Mouse (Mus musculus) intestine, embryonic 14.5 days (tissue): ENCODE results near the gene Poldip2. TPM values are rescaled to one million over a fixed set of nuclear protein-coding genes. Genes with fewer than 3 reads are reported as not detected.

Experiments
- ATAC-seq: fragments of 200-750 bp; cut with Nextera tagmentation; replicated peaks from 2 replicates; pipeline ENCODE4 v1.8.0; 2017; ENCODE audit warnings: low read depth, moderate number of reproducible peaks, moderate TSS enrichment, moderate library complexity; ENCODE audit not compliant: low FRiP score, low TSS enrichment
- DNase-seq: peaks from one replicate; pipeline ENCODE4 v3.0.0-alpha.2; 2018; ENCODE audit warnings: low spot score
- H3K27ac ChIP-seq: fragments of 300-500 bp; sonication (generic); 2 replicates; pipeline ENCODE4 v1.5.1; 2014; ENCODE audit warnings: low read depth, mild to moderate bottlenecking, control low read depth
- H3K27me3 ChIP-seq: fragments of 300-500 bp; sonication (generic); replicated peaks from 2 replicates; pipeline ENCODE4 v1.6.1; 2014; ENCODE audit warnings: low read length, control low read depth; ENCODE audit not compliant: control insufficient read depth, insufficient read depth
- H3K36me3 ChIP-seq: fragments of 300-500 bp; sonication (generic); 2 replicates; pipeline ENCODE4 v1.6.1; 2014; ENCODE audit warnings: low read length, control low read depth; ENCODE audit not compliant: control insufficient read depth, insufficient read depth
- H3K4me1 ChIP-seq: fragments of 300-500 bp; sonication (generic); replicated peaks from 2 replicates; pipeline ENCODE4 v1.6.1; 2014; ENCODE audit warnings: low read length, control low read depth, mixed read lengths; ENCODE audit not compliant: control insufficient read depth, insufficient read depth
- H3K4me2 ChIP-seq: fragments of 300-500 bp; sonication (generic); 2 replicates; pipeline ENCODE4 v1.6.1; 2014; ENCODE audit warnings: low read length
- H3K4me3 ChIP-seq: fragments of 300-500 bp; sonication (generic); 2 replicates; pipeline ENCODE4 v1.5.1; 2014; ENCODE audit warnings: low read depth, low read length, control low read depth, mixed read lengths
- H3K9ac ChIP-seq: fragments of 300-500 bp; sonication (generic); 2 replicates; pipeline ENCODE4 v1.6.1; 2014; ENCODE audit warnings: mild to moderate bottlenecking, low read length
- H3K9me3 ChIP-seq: fragments of 300-500 bp; sonication (generic); 2 replicates; pipeline ENCODE4 v1.6.1; 2016; ENCODE audit warnings: low read length, control low read depth; ENCODE audit not compliant: control insufficient read depth
- WGBS: fragments of 180-500 bp; shearing (Covaris S2); extraction: QIAGEN DNeasy Blood & Tissue Kit; methylation state at CpG from one replicate; pipeline ENCODE4 v1.1.7; 2014; 5-methylcytosine and 5-hydroxymethylcytosine counted together
- polyA plus RNA-seq: library from polyadenylated mRNA; unstranded; fragments of >200 nt; fragmentation: Nextera tagmentation; extraction: Ambion mirVana; gene quantifications from 2 replicates; pipeline ENCODE4 v1.2.1, GENCODE M21; 2014

Gene Poldip2
- polyA plus RNA-seq, 1 experiment from 2014 or later: 146 TPM

DNA sequence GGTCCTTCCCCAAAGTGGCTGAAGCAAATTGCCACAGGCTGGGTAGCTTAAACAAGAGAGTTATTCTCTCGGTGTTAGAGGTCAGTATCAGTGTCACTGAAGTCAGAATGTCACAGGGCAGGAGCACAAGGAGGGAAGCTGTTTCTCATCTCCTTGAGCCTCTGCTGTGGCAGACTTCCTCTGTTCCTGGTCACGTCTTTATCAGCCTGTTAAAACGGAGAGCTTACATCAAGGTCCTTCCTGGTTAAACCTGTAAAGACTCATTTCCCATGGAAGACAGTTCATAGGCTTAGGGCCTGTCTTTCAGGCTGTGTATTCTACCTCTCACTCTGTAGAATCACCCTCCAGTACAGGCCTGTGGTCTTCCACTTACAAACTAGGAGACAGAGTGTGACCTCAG, 44.1 kb upstream of the Poldip2 start:
- H3K4me2 ChIP-seq: no peak overlapping the region
- WGBS: 49% methylated on average over 3 of the region's 3 CpGs
- DNase-seq (no peak), ATAC-seq (no peak)
- no peak overlapping the region for H3K9ac ChIP-seq
- H3K27me3 ChIP-seq: no peaks in the 10 kb centered on the region
- no peak overlapping the region for H3K27ac ChIP-seq
- H3K4me1 ChIP-seq: peaks cover 15% of the 10 kb centered on the region; the same call in 1 of the 2 replicates
- H3K4me3 ChIP-seq: no peak overlapping the region
- 0 out of 2 replicates have a peak, but pooled peaks cover 2% of the 10 kb centered on the region for H3K36me3 ChIP-seq
- no peaks in the 10 kb centered on the region for H3K9me3 ChIP-seq

DNA sequence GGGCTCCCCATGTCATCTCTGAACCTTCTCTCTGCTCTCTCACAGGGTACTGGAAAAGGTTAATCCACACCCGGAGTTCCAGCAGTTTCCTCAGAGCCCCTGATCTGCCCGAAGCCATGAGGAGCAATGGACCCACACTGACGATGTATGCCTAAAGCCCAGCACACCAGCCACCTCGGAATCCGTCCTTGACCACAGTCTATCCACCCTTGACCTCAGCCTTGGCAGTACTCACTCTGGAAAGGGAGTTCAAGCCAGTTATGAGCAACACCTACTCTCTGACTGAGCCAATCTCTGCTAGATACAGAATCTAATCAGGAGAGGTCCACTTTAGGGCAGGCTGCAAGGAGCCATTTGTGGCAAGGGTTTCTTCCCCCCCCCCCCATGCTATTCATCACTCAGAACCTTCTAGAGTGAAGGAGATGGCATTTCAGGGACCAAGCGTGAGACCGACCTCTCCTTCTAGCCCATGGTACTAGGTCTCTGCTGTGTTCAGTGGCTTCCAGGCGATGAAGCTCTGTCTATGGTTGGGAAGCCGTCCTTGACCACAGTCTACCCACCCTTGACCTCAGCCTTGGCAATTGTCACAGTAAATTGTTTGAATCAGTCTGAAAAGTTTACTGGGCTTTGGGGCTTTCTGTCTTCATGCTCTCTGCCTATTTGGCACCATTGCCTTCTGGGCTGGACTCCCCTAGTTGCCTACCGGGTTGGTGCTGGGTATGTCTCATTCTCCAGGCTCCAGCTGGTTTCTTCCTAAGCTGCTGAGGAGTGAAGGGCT, 40.5 kb upstream of the Poldip2 start:
- WGBS: 88% methylated on average over 10 of the region's 10 CpGs
- no peak for DNase-seq
- Histone ChIP-seq H3K9me3 (no peaks in the 10 kb centered on the region), H3K4me1 (peaks cover 3% of the 10 kb centered on the region; the same call in 1 of the 2 replicates), H3K4me3 (no peak overlapping the region), H3K36me3 (0 out of 2 replicates have a peak, but pooled peaks cover 2% of the 10 kb centered on the region), H3K27ac (no peak overlapping the region), H3K9ac (no peak overlapping the region), H3K27me3 (no peaks in the 10 kb centered on the region), H3K4me2 (no peak overlapping the region)
- ATAC-seq: no peak

DNA sequence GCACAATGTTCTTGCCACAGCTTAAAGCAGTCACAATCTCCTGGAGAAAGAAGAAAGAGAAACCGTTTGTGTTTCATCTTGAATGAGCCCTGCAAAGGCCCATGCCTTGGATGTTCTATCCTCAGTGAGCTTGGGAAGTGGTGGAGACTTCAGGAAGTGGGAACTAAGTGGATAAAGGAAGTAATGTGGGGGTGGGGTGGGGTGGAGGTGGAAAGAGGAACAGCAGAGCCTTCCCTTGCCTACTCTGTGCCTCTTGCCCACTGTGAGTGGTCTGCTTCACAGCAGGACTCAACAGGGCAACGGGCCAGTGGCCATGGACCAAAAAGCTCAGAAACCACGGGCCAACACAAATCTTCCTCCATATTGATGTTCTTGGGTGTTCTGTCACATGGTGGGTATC, 36.7 kb upstream of the Poldip2 start:
- Histone ChIP-seq H3K9me3 (no peaks in the 10 kb centered on the region), H3K4me3 (no peak overlapping the region), H3K27me3 (no peaks in the 10 kb centered on the region), H3K36me3 (0 out of 2 replicates have a peak, but pooled peaks cover 2% of the 10 kb centered on the region), H3K9ac (no peak overlapping the region), H3K27ac (no peak overlapping the region), H3K4me1 (no peaks in the 10 kb centered on the region), H3K4me2 (no peak overlapping the region)
- WGBS: 85% methylated on average over 3 of the region's 3 CpGs
- ATAC-seq: no peak
- no peak for DNase-seq

DNA sequence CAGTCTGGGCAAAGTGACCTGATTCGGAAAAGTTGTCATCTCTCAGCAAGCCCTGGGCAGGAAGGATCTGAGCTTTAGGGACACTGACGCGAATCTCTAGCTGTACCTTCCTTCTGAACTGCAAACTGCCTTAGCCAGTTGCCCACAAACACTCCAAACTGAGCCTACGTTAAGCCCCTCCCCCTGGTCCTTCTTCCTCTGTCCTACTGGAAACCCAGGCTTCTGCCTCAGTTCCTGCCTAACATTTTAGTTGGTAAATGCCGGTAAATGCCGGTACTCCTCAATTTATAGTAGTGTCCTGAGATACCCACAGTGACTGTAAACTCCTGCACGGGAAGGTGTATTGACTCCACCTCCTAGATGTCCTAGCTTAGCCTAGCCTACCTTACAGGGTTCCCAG, 28.4 kb upstream of the Poldip2 start:
- peaks cover 24% of the 10 kb centered on the region for H3K27me3 ChIP-seq
- no peaks in the 10 kb centered on the region for H3K4me1 ChIP-seq
- ATAC-seq (no peak), DNase-seq (no peak)
- H3K4me2 ChIP-seq: no peak overlapping the region
- WGBS: 46% methylated on average over 7 of the region's 7 CpGs
- no peak overlapping the region for H3K4me3 ChIP-seq
- H3K27ac ChIP-seq: no peak overlapping the region
- H3K9me3 ChIP-seq: no peaks in the 10 kb centered on the region
- H3K36me3 ChIP-seq: no peaks in the 10 kb centered on the region
- H3K9ac ChIP-seq: no peak overlapping the region

DNA sequence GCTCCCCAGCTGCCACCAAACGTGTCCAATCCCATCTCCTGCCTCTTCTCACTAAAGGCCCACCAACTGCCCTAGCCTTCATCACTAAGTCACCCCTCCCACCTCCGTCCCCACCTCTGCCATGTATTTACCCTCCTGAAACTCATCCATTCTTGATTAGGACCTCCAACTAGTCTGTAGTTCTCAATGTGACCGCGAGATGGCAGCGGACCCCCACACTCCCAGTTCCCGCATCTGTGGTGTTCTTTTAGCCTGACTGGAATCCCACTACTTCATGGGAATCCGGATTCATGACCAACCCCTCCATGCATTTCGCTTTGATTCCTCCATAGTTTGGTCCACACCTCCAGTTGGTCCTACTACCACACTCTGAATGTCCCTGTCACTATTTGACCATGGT, 23.8 kb upstream of the Poldip2 start:
- Histone ChIP-seq H3K4me3 (no peak overlapping the region), H3K9ac (no peak overlapping the region), H3K9me3 (no peaks in the 10 kb centered on the region), H3K4me2 (no peak overlapping the region), H3K27ac (no peak overlapping the region), H3K27me3 (peaks cover 59% of the 10 kb centered on the region), H3K36me3 (no peaks in the 10 kb centered on the region), H3K4me1 (no peaks in the 10 kb centered on the region)
- 5% methylated on average over 8 of the region's 8 CpGs for WGBS
- ATAC-seq (0 out of 2 replicates have a peak, but pooled peaks have one; percentile 21), DNase-seq (peak; percentile 93)

DNA sequence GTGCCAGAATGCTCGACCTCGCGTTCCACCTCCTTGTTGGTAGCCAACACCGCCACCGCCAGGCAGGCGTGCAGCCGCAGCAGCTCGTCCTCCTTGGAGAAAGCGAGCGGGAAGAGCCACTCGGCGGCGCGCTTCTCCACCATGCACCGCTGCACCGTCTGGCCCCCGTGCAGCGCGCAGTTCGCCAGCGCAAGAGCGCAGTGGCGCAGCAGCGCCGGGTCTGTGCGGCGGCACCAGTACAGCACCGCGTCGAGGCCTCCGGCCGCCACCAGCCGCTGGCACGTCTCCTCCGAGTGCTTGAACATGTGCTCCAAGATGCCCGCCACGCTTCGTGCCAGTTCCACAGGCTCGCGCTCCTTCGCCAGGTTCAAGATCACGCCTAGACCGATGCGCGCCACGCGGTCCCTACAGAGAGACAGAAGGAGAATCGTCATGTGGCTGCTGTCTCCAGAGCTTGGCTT, 21.2 kb upstream of the Poldip2 start:
- peak overlapping the region; percentile 42 for H3K4me2 ChIP-seq
- 12% methylated on average over 48 of the region's 48 CpGs for WGBS
- DNase-seq: peak; percentile 61
- no peak overlapping the region for H3K27ac ChIP-seq
- H3K9ac ChIP-seq: no peak overlapping the region
- H3K4me3 ChIP-seq: peak overlapping the region; percentile 18
- H3K27me3 ChIP-seq: peaks cover 67% of the 10 kb centered on the region
- H3K36me3 ChIP-seq: no peaks in the 10 kb centered on the region
- H3K9me3 ChIP-seq: no peaks in the 10 kb centered on the region
- 0 out of 2 replicates have a peak, but pooled peaks have one; percentile 66 for ATAC-seq
- H3K4me1 ChIP-seq: no peaks in the 10 kb centered on the region

DNA sequence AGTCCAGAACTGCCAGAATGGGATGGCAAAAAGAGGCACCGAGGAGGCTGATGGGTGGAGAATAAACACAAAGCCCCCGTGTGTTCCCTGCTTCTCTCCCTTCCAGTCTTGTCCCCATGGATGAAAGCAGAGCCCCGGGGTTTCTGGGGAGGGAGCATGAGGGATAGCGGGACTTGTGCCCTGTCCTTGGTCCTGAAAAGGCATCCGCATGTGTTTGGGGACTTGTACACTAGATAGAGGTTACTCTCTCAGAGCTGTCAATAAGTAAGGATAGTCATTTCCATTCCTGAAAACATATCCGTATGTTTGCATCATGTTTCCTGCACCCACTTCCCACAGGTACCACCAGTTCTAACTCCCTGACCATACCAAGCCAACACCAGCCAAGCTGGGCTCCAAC, 16.1 kb upstream of the Poldip2 start:
- Histone ChIP-seq H3K4me1 (peaks cover 6% of the 10 kb centered on the region; the same call in 1 of the 2 replicates), H3K9ac (no peak overlapping the region), H3K9me3 (no peaks in the 10 kb centered on the region), H3K4me2 (no peak overlapping the region), H3K36me3 (no peaks in the 10 kb centered on the region), H3K4me3 (no peak overlapping the region), H3K27ac (no peak overlapping the region), H3K27me3 (peaks cover 43% of the 10 kb centered on the region)
- 6% methylated on average over 6 of the region's 6 CpGs for WGBS
- DNase-seq (peak; percentile 80), ATAC-seq (no peak)

DNA sequence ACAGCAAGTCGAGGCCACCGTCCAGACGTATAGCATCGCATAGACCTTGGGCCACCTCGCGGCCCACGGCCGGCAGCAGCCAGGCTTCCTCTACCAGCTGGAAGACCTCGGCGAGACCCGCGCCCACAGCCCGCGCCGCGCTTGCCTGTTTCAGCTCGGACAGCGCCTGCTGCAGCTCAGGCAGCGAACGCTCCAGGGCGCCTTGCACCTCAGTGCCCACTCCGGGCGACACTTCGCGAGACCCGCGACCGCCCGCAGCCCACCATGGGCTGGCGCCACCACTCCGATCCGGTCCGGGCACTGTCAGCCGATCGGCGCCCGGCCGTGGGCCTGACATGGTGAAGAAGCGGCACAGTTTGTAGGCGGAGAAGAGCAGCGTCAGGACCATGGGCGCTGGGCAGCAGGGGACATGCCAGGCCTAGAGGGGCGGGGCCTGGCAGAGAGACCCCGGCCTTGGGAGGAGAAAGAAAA, 14.9 kb upstream of the Poldip2 start:
- peak overlapping the region; percentile 95 for H3K4me2 ChIP-seq
- H3K9me3 ChIP-seq: no peaks in the 10 kb centered on the region
- DNase-seq (peak; percentile 58), ATAC-seq (peak; percentile 33)
- H3K4me3 ChIP-seq: peak overlapping the region; percentile 48
- under 1% methylated on average over 44 of the region's 44 CpGs for WGBS
- peak overlapping the region; percentile 41 for H3K9ac ChIP-seq
- H3K27me3 ChIP-seq: peaks cover 31% of the 10 kb centered on the region
- H3K36me3 ChIP-seq: no peaks in the 10 kb centered on the region
- H3K4me1 ChIP-seq: peaks cover 6% of the 10 kb centered on the region; the same call in 1 of the 2 replicates
- H3K27ac ChIP-seq: no peak overlapping the region
